Mouse (Mus musculus) cortical plate, adult 2 months (tissue): ENCODE data around the gene 2610528J11Rik. TPM values are rescaled to one million over a fixed set of nuclear protein-coding genes. Genes with fewer than 3 reads are reported as not detected.

Experiments used
- H3K27ac ChIP-seq: fragments of 200-500 bp; 2 replicates; pipeline ENCODE4 v1.5.1; 2012; ENCODE audit warnings: low read length, control low read depth, inconsistent platforms; ENCODE audit not compliant: insufficient read depth
- H3K4me1 ChIP-seq: fragments of 200-500 bp; 2 replicates; pipeline ENCODE4 v1.6.1; 2011; ENCODE audit warnings: low read length; ENCODE audit not compliant: control insufficient read depth, insufficient read depth
- H3K4me3 ChIP-seq: fragments of 200-500 bp; 2 replicates; pipeline ENCODE4 v1.5.1; 2011; ENCODE audit warnings: mild to moderate bottlenecking, low read length, control low read depth; ENCODE audit not compliant: insufficient read depth
- CTCF ChIP-seq: fragments of 200-500 bp; IDR thresholded peaks from 2 replicates; pipeline ENCODE4 v1.5.1; 2011; ENCODE audit warnings: mild to moderate bottlenecking, control low read depth, low read length; ENCODE audit not compliant: insufficient read depth; ENCODE audit errors: extremely low read depth
- POLR2A ChIP-seq: fragments of 200-500 bp; IDR thresholded peaks from 2 replicates; pipeline ENCODE4 v1.6.1; 2011; ENCODE audit warnings: mild to moderate bottlenecking, low read length, control low read depth; ENCODE audit not compliant: insufficient read depth; ENCODE audit errors: extremely low read depth
- polyA plus RNA-seq: library from polyadenylated mRNA; depleted of rRNA; stranded (reverse); fragments of >200 nt; gene quantifications from 2 replicates; pipeline ENCODE4 v1.2.3, GENCODE M21; 2012; rRNA removed

2610528J11Rik gene
- polyA plus RNA-seq, 1 experiment: 0.19 TPM

- no peaks in the 10 kb centered on the region for H3K4me1 ChIP-seq
- H3K4me3 ChIP-seq: no peak overlapping the region
- no peak overlapping the region for H3K27ac ChIP-seq
- TF ChIP-seq POLR2A (no peak), CTCF (no peak)
Observed at GRCm38 (mm10) chr4:118564062-118564925, 37.5 kb downstream of the 2610528J11Rik start.

GRCm38 (mm10) chr4:118564926-118565279 is 38.1 kb downstream of the 2610528J11Rik start:
- Histone ChIP-seq H3K27ac (no peak overlapping the region), H3K4me3 (no peak overlapping the region), H3K4me1 (no peaks in the 10 kb centered on the region)
- no peak for TF ChIP-seq CTCF
- no peak for TF ChIP-seq POLR2A

DNA sequence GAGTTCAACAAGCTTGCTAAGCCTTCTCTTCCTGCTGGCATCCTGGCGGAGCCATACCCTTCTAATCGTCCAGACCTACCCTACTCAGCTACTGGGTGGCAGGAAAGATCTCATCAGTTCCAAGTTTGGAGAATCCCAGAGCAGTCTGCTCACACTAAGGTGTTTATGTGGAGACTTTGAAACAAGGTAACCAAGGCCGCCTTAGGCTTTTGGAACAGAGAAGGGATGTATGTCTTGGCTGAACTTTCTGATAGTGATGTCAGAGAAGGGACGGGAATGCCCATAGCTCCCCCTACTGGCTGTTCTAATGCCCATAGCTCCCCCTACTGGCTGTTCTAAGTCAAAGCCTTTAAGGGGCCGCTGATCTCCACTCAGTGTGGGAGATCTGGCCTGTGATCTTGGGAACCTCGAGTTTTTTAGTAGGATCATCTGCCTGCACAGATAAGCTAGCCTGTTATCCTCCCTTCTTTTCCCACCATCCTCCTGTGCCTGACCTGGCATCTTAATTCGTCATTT is 39.4 kb downstream of the 2610528J11Rik start:
- peak; percentile 97 for TF ChIP-seq CTCF
- no peak for TF ChIP-seq POLR2A
- H3K4me1 ChIP-seq: no peaks in the 10 kb centered on the region
- no peak overlapping the region for H3K4me3 ChIP-seq
- no peak overlapping the region for H3K27ac ChIP-seq

DNA sequence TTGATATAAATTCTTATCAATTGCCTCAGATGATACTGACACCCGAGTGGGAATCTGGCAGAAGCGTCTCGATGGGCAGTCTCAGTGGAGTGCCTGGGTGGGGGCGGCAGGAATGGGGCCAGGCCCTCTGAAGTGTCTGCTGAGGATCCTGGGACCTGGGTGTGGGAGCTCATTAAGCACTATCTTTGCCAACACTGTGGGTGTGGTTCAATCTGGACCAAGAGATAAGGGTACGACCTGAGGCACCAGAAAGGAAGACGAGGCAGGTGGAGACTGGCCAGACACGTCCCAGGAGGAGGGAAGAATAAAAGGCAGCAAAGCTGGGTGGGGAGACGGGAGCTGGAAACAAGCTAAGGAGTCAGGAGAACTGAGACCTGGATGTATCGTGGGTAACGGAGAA is 41.9 kb downstream of the 2610528J11Rik start:
- Histone ChIP-seq H3K4me3 (no peak overlapping the region), H3K27ac (no peak overlapping the region), H3K4me1 (no peaks in the 10 kb centered on the region)
- TF ChIP-seq CTCF (no peak), POLR2A (no peak)

DNA sequence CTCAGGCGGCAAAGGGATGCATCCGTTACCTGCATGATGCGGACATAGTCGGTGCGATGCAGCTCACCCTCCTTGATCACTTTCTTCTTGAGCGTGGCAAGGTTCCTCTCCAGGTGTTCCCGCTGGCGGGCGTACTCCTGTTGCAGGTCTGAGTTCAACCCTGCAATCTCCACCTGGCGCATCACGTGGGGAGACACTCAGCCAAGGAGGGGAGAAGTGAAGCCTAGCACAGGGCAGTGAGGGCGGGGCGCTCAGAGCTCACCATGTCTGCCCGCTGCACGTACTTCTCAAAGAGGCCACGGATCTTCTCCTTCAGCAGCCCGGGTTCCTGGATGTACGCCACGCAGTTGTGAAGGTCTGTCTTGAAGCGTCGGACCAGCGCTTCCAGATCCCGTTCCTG is 42.5 kb downstream of the 2610528J11Rik start:
- H3K4me3 ChIP-seq: no peak overlapping the region
- TF ChIP-seq POLR2A (no peak), CTCF (no peak)
- H3K4me1 ChIP-seq: no peaks in the 10 kb centered on the region
- H3K27ac ChIP-seq: no peak overlapping the region

- TF ChIP-seq CTCF (no peak), POLR2A (no peak)
- no peak overlapping the region for H3K4me3 ChIP-seq
- H3K27ac ChIP-seq: no peak overlapping the region
- no peaks in the 10 kb centered on the region for H3K4me1 ChIP-seq
Observed at GRCm38 (mm10) chr4:118571441-118571840, 44.6 kb downstream of the 2610528J11Rik start.

GRCm38 (mm10) chr4:118576097-118576496 is 49.3 kb downstream of the 2610528J11Rik start:
- no peak overlapping the region for H3K4me3 ChIP-seq
- no peak for TF ChIP-seq POLR2A
- TF ChIP-seq CTCF: peak; percentile 93
- H3K4me1 ChIP-seq: no peaks in the 10 kb centered on the region
- H3K27ac ChIP-seq: no peak overlapping the region

DNA sequence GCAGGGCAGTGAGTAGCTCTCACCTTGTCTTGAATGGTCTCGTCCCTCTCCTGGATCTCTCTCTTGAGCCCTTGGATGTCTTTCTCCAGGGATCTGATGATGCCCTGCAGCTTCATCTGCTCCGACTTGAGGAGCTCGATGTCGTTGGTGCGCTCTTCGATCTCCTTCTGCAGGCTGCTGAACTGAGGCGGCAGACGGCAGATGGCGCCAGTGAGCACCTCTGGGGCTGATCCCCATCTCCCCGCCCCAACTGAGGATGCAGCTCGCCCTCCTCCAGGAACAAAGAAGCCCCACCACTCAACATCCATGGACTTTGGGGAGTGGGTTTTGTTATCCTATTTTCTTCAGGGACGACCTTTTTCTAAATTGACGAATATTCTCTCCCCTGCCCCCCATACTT is 52.5 kb downstream of the 2610528J11Rik start:
- no peaks in the 10 kb centered on the region for H3K4me1 ChIP-seq
- TF ChIP-seq POLR2A (no peak), CTCF (peak; percentile 45; the same call in 1 of the 2 replicates)
- H3K4me3 ChIP-seq: no peak overlapping the region
- H3K27ac ChIP-seq: no peak overlapping the region

Other genes starting within 250 kb of the 2610528J11Rik start
- gene Ptprf, start 235.6 kb upstream of the 2610528J11Rik start, polyA plus RNA-seq: 39.9 and 42.3 TPM in 2 replicates
- 33.4 and 38.6 TPM in 2 replicates for gene Szt2, start 117.7 kb upstream of the 2610528J11Rik start, polyA plus RNA-seq
- gene Med8, start 117.7 kb upstream of the 2610528J11Rik start, polyA plus RNA-seq: 58.6 and 59.8 TPM in 2 replicates
- gene Elovl1, start 98.9 kb upstream of the 2610528J11Rik start, polyA plus RNA-seq: 69.3 and 79.4 TPM in 2 replicates
- gene Cdc20, start 89.6 kb upstream of the 2610528J11Rik start, polyA plus RNA-seq: 1.7 and 2.3 TPM in 2 replicates
- 1.4 and 1.5 TPM in 2 replicates for gene Mpl, start 69.5 kb upstream of the 2610528J11Rik start, polyA plus RNA-seq
- gene Tie1, start 36.9 kb upstream of the 2610528J11Rik start, polyA plus RNA-seq: 12.8 and 13.2 TPM in 2 replicates
- gene Tmem125, start 17.0 kb downstream of the 2610528J11Rik start, polyA plus RNA-seq: 23.7 and 27.7 TPM in 2 replicates
- gene Cfap57, start 93.8 kb downstream of the 2610528J11Rik start, polyA plus RNA-seq: 0.32 and 0.56 TPM in 2 replicates
- gene Ebna1bp2, start 93.8 kb downstream of the 2610528J11Rik start, polyA plus RNA-seq: 53.1 and 54.8 TPM in 2 replicates
- not detected in 2 replicates for gene Olfr62, start 132.0 kb downstream of the 2610528J11Rik start, polyA plus RNA-seq
- not detected in 2 replicates for gene Olfr1342, start 165.8 kb downstream of the 2610528J11Rik start, polyA plus RNA-seq
- not detected in 2 replicates for gene Olfr1341, start 176.5 kb downstream of the 2610528J11Rik start, polyA plus RNA-seq
- not detected in 2 replicates for gene Olfr1340, start 193.1 kb downstream of the 2610528J11Rik start, polyA plus RNA-seq
- gene Olfr1339, start 205.2 kb downstream of the 2610528J11Rik start, polyA plus RNA-seq: not detected in 2 replicates
- not detected in 2 replicates for gene Olfr1338, start 231.7 kb downstream of the 2610528J11Rik start, polyA plus RNA-seq